Mouse (Mus musculus): Measurements from ENCODE around the gene Eif3i.

Gene Eif3i

GRCm38 (mm10) chr4:129618786-129619691, 18.6 kb upstream of the Eif3i start, which contains the start of gene Iqcc:
Iqcc (minus strand) TSS chr4:129619099.
- DNase-seq (ENCODE audit: low spot score): peak; percentile 95

GRCm38 (mm10) chr4:129618031-129618430, 17.6 kb upstream of the Eif3i start:
- DNase-seq (ENCODE audit: low spot score): no peak

- DNase-seq (ENCODE audit: low spot score): no peak
Observed at GRCm38 (mm10) chr4:129617121-129617641, 16.7 kb upstream of the Eif3i start.

GRCm38 (mm10) chr4:129616631-129617030, 16.2 kb upstream of the Eif3i start:
- DNase-seq (ENCODE audit: low spot score): no peak

- DNase-seq (ENCODE audit: low spot score): no peak
Observed at GRCm38 (mm10) chr4:129615801-129616290, 15.4 kb upstream of the Eif3i start.

GRCm38 (mm10) chr4:129614093-129614492, 13.6 kb upstream of the Eif3i start, which contains the start of gene Dcdc2b:
Dcdc2b (minus strand) TSS chr4:129614257.
- DNase-seq (ENCODE audit: low spot score): no peak

GRCm38 (mm10) chr4:129610472-129610871, 10.0 kb upstream of the Eif3i start:
- DNase-seq (ENCODE audit: low spot score): no peak

- no peak for DNase-seq (ENCODE audit: low spot score)
Observed at GRCm38 (mm10) chr4:129610026-129610425, 9.6 kb upstream of the Eif3i start.

GRCm38 (mm10) chr4:129609139-129609631, 8.7 kb upstream of the Eif3i start:
- no peak for DNase-seq (ENCODE audit: low spot score)

GRCm38 (mm10) chr4:129608426-129609025, 8.1 kb upstream of the Eif3i start:
- peak; percentile 88 for DNase-seq (ENCODE audit: low spot score)

- no peak for DNase-seq (ENCODE audit: low spot score)
Observed at GRCm38 (mm10) chr4:129588865-129589264, 11.6 kb downstream of the Eif3i start.

GRCm38 (mm10) chr4:129586943-129587342, 13.5 kb downstream of the Eif3i start:
- DNase-seq (ENCODE audit: low spot score): no peak

- no peak for DNase-seq (ENCODE audit: low spot score)
Observed at GRCm38 (mm10) chr4:129585773-129586172, 14.7 kb downstream of the Eif3i start.

GRCm38 (mm10) chr4:129584884-129585608, 15.4 kb downstream of the Eif3i start:
- DNase-seq (ENCODE audit: low spot score): peak; percentile 20

- no peak for DNase-seq (ENCODE audit: low spot score)
Observed at GRCm38 (mm10) chr4:129584370-129584769, 16.1 kb downstream of the Eif3i start.

GRCm38 (mm10) chr4:129582251-129582650, 18.2 kb downstream of the Eif3i start:
- no peak for DNase-seq (ENCODE audit: low spot score)

GRCm38 (mm10) chr4:129580347-129580746, 20.1 kb downstream of the Eif3i start:
- no peak for DNase-seq (ENCODE audit: low spot score)

GRCm38 (mm10) chr4:129578466-129578865, 22.0 kb downstream of the Eif3i start, which contains the start of gene Fam167b:
Fam167b (minus strand) TSS chr4:129578549.
- no peak for DNase-seq (ENCODE audit: low spot score)

- DNase-seq (ENCODE audit: low spot score): no peak
Observed at GRCm38 (mm10) chr4:129577688-129578087, 22.8 kb downstream of the Eif3i start.

GRCm38 (mm10) chr4:129576863-129577491, 23.5 kb downstream of the Eif3i start:
- no peak for DNase-seq (ENCODE audit: low spot score)

GRCm38 (mm10) chr4:129575171-129575844, 25.1 kb downstream of the Eif3i start:
- no peak for DNase-seq (ENCODE audit: low spot score)
